Mouse (Mus musculus): ENCODE results near the gene Arhgef25. TPM values are rescaled to one million over a fixed set of nuclear protein-coding genes. Genes with fewer than 3 reads are reported as not detected.
A peak's percentile ranks its signal among the peaks of the same experiment; 100 is the strongest.
"Not testable (repeated sequence)": the region's sequence is repeated elsewhere in the genome, so short reads cannot be mapped to it uniquely, and the experiment has no call there.

Gene Arhgef25
- total RNA-seq, 2 experiments from 2014 or later: 13.9 to 14.4 TPM

- DNase-seq: no peak
- intact Hi-C loops (cut with DNase I; ENCODE audit: low total_unique reads): no loop called here
Measured at GRCm38 (mm10) chr10:127209928-127210570, 20.2 kb upstream of the Arhgef25 start.

GRCm38 (mm10) chr10:127208921-127209320 lies 19.0 kb upstream of the Arhgef25 start:
- DNase-seq: no peak
- intact Hi-C loops (cut with DNase I; ENCODE audit: low total_unique reads): no loop called here

- intact Hi-C loops (cut with DNase I; ENCODE audit: low total_unique reads): no loop called here
- DNase-seq: no peak
Measured at GRCm38 (mm10) chr10:127205373-127205772, 15.5 kb upstream of the Arhgef25 start.

GRCm38 (mm10) chr10:127204589-127204988 lies 14.7 kb upstream of the Arhgef25 start:
- intact Hi-C loops (cut with DNase I; ENCODE audit: low total_unique reads): no loop called here
- DNase-seq: no peak

GRCm38 (mm10) chr10:127203106-127203505 lies 13.2 kb upstream of the Arhgef25 start:
- intact Hi-C loops (cut with DNase I; ENCODE audit: low total_unique reads): no loop called here
- no peak for DNase-seq

GRCm38 (mm10) chr10:127200279-127200678 lies 10.4 kb upstream of the Arhgef25 start:
- intact Hi-C loops (cut with DNase I; ENCODE audit: low total_unique reads): no loop called here
- DNase-seq: no peak

- intact Hi-C loops (cut with DNase I; ENCODE audit: low total_unique reads): no loop called here
- DNase-seq: no peak
Measured at GRCm38 (mm10) chr10:127199474-127199873, 9.6 kb upstream of the Arhgef25 start.

- intact Hi-C loops (cut with DNase I; ENCODE audit: low total_unique reads): no loop called here
- no peak for DNase-seq
Measured at GRCm38 (mm10) chr10:127199068-127199467, 9.2 kb upstream of the Arhgef25 start.

GRCm38 (mm10) chr10:127198492-127198891 lies 8.6 kb upstream of the Arhgef25 start:
- intact Hi-C loops (cut with DNase I; ENCODE audit: low total_unique reads): no loop called here

GRCm38 (mm10) chr10:127197505-127198110 lies 7.7 kb upstream of the Arhgef25 start:
- intact Hi-C loops (cut with DNase I; ENCODE audit: low total_unique reads): no loop called here
- DNase-seq: no peak

More at GRCm38 (mm10) chr10:127198492-127198891, 8.6 kb upstream of the Arhgef25 start:
- DNase-seq: no peak

- intact Hi-C loops (cut with DNase I; ENCODE audit: low total_unique reads): no loop called here
- DNase-seq: no peak
Measured at GRCm38 (mm10) chr10:127197104-127197503, 7.2 kb upstream of the Arhgef25 start.

GRCm38 (mm10) chr10:127196392-127196791 lies 6.5 kb upstream of the Arhgef25 start:
- intact Hi-C loops (cut with DNase I; ENCODE audit: low total_unique reads): no loop called here
- DNase-seq: peak; percentile 81

GRCm38 (mm10) chr10:127195328-127196129 lies 5.6 kb upstream of the Arhgef25 start, which contains the start of gene Dtx3:
Gene Dtx3 (minus strand): TSS chr10:127195728.
- intact Hi-C loops (cut with DNase I; ENCODE audit: low total_unique reads): no loop called here
- DNase-seq: peak; percentile 45

GRCm38 (mm10) chr10:127194428-127195327 lies 4.8 kb upstream of the Arhgef25 start:
- peak; percentile 75 for DNase-seq
- intact Hi-C loops (cut with DNase I; ENCODE audit: low total_unique reads): no loop called here

- intact Hi-C loops (cut with DNase I; ENCODE audit: low total_unique reads): no loop called here
- no peak for DNase-seq
Measured at GRCm38 (mm10) chr10:127193011-127193410, 3.1 kb upstream of the Arhgef25 start.

- intact Hi-C loops (cut with DNase I; ENCODE audit: low total_unique reads); DNase-seq: not testable (repeated sequence)
Measured at GRCm38 (mm10) chr10:127192057-127192328, 2.1 kb upstream of the Arhgef25 start.

- no peak for DNase-seq
- intact Hi-C loops (cut with DNase I; ENCODE audit: low total_unique reads): no loop called here
Measured at GRCm38 (mm10) chr10:127191191-127192056, 1.5 kb upstream of the Arhgef25 start.

GRCm38 (mm10) chr10:127190398-127191190 lies 711 bp upstream of the Arhgef25 start:
- intact Hi-C loops (cut with DNase I; ENCODE audit: low total_unique reads): no loop called here
- DNase-seq: no peak

All from gastrocnemius, postnatal 14 days (tissue).